Mouse (Mus musculus): ENCODE data around the gene Dnah2.

DNA sequence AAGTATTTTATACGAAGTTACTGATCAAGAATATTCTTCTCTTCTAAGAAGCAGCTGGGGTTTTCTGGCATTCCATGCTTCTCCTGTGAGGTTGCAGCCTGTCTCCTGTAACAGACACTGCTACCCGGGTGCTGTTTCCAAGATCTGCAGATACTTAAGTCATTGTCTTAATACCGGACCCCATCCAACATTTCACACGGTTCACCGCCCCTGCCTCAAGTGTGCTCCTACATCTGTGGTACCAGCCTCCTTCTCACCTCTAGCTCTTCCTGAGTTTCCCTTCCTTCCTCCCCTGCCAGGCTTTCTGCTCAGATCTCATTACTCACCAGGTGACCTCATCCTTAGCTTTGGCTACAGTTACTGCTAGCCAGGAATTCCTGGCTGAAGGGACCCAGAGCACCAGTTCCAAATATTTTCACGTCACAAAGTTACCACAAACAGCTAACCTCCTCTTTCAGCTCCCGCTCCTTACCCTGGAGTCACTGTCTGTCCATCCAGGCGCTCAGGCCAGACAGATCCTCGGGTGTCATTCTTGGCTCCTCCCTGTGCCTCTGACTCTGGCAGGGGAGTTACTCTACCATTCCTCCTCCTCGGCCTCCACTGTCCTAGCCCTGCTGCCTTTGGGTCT, 166.3 kb downstream of the Dnah2 start:
- no peak for TF ChIP-seq CTCF (IDR thresholded peaks at IDR 0.05)
- TF ChIP-seq POLR2A (IDR thresholded peaks at IDR 0.05; ENCODE audit: insufficient read depth, low read depth, low read length): no peak
- TF ChIP-seq EP300 (IDR thresholded peaks at IDR 0.05; ENCODE audit: insufficient read depth, low read depth, low read length): no peak

Measured in heart, adult 2 months (tissue).